Mouse (Mus musculus) bone marrow macrophage, adult 2 months (primary cell): Measurements from ENCODE around the gene Scyl3. TPM values are rescaled to one million over a fixed set of nuclear protein-coding genes. Genes with fewer than 3 reads are reported as not detected.

Experiments used
- H3K27ac ChIP-seq: 2 replicates; pipeline ENCODE4 v1.5.1; 2012; ENCODE audit warnings: low read depth, low read length; ENCODE audit not compliant: insufficient read depth
- H3K4me1 ChIP-seq: 2 replicates; pipeline ENCODE4 v1.6.1; 2012; ENCODE audit warnings: low read length; ENCODE audit not compliant: control insufficient read depth, insufficient read depth
- H3K4me3 ChIP-seq: 2 replicates; pipeline ENCODE4 v1.5.1; 2012; ENCODE audit warnings: mild to moderate bottlenecking, low read length, moderate library complexity; ENCODE audit not compliant: insufficient read depth
- CTCF ChIP-seq: IDR thresholded peaks from 2 replicates; pipeline ENCODE4 v1.5.1; 2012; ENCODE audit warnings: low read depth, mild to moderate bottlenecking, low read length, moderate library complexity
- POLR2A ChIP-seq: IDR thresholded peaks from 2 replicates; pipeline ENCODE4 v1.6.1; 2012; ENCODE audit warnings: mild to moderate bottlenecking, low read depth, low read length, borderline replicate concordance
- polyA plus RNA-seq: library from polyadenylated mRNA; stranded (reverse); fragments of >200 nt; gene quantifications from 2 replicates; pipeline ENCODE4 v1.2.4, GENCODE M21; 2012; ENCODE audit not compliant: missing spikeins, insufficient read depth, insufficient read length

Scyl3 gene
- polyA plus RNA-seq, 1 experiment, result 25.5 TPM

DNA sequence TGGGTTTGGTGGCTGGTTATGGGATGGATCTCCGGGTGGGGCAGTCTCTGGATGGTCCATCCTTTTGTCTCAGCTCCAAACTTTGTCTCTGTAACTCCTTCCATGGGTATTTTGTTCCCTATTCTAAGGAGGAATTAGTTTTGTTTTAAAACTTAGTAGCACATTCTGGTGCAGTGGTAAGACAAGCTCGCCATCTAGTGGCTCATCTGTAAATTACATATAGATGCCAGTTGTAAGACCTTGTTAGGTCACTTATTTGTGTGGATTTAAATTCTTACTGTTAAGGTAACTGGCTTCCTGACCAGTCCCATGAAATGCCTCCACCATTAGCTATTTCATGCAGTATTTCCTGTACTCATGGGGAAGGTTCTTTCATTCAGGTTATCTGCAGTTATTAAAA is 18.6 kb upstream of the Scyl3 start:
- TF ChIP-seq CTCF, result no peak
- TF ChIP-seq POLR2A, result no peak

DNA sequence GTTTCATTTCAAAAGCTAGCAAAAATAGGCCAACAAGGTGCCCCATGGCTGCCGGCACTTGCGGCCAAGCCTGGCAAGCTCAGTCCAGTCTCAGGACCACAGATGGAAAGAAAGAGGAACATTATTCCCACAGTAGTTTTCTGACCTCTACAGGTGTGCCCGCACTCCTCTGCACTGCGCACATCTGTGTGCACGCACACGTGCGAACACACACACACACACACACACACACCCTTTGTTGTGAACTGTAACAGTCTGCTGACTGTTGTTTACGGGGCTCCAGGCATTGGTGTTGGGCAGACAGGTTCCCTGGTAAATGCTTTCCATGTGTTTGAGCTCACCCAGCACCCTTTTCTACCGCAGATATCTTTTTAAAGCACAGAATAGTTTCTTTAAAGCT is 18.1 kb upstream of the Scyl3 start:
- H3K27ac ChIP-seq, result no peak overlapping the region
- no peak overlapping the region for H3K4me3 ChIP-seq
- no peaks in the 10 kb centered on the region for H3K4me1 ChIP-seq
- TF ChIP-seq CTCF (no peak), POLR2A (no peak)

More for the DNA sequence above, 18.6 kb upstream of the Scyl3 start:
- Histone ChIP-seq H3K27ac (no peak overlapping the region), H3K4me1 (no peaks in the 10 kb centered on the region), H3K4me3 (no peak overlapping the region)

DNA sequence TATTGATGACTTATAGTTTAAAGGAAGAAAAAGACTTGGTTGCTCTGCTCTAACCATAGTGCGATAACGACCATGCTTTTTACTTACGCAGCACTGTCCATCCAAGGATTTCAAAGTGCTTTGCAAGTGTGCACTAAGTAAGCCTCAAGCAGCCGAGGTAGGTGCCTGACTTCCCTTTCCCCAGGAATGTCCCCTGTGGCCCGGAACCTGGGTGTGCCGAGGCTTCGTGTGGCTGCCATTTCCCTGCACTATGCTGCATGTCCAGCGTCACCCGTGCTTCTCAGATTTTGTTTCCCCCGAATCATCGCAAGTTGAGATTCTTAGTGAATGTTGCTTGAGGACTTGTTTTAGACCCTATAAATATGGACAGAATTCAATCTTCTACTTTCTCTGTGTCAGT is 16.9 kb upstream of the Scyl3 start:
- no peaks in the 10 kb centered on the region for H3K4me1 ChIP-seq
- H3K4me3 ChIP-seq, result no peak overlapping the region
- no peak overlapping the region for H3K27ac ChIP-seq
- TF ChIP-seq CTCF (no peak), POLR2A (no peak)

DNA sequence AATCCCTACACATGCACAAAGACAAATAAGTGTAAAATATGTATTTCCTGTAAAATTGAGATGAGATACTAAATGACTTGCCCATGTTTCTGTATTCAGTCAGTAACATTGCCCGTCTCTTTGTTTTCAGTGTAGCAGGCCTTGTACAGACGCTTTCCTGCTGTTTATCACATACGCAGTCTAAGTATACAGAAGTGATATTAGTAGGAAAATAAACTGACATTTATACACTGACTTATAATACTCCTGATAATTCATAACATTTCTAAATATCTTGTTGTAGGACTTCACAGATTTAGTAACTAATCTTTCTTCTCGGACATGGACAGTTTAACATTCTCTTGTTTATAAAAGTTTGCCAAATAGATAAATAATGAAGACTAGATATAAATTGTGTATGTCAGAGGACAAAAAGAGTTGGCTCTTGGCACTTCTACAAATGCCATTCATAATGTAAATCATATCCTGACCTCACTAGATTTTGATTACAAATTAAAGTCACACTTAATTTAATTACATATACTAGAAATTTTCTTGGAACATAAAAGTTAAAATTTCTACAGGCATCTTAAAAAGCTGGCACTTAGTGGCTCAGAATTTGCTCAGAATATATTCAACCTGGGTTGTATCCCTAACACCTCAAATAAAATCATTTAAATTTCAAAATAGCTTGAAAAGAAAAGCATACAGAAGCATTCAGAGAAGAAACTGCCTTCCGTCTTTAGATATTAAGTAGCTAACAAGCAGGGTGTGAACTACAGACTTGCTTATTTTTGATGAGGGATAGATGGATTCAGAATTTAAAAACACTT is 11.3 kb upstream of the Scyl3 start:
- no peaks in the 10 kb centered on the region for H3K4me1 ChIP-seq
- H3K4me3 ChIP-seq, result no peak overlapping the region
- TF ChIP-seq POLR2A (no peak), CTCF (no peak)
- no peak overlapping the region for H3K27ac ChIP-seq

DNA sequence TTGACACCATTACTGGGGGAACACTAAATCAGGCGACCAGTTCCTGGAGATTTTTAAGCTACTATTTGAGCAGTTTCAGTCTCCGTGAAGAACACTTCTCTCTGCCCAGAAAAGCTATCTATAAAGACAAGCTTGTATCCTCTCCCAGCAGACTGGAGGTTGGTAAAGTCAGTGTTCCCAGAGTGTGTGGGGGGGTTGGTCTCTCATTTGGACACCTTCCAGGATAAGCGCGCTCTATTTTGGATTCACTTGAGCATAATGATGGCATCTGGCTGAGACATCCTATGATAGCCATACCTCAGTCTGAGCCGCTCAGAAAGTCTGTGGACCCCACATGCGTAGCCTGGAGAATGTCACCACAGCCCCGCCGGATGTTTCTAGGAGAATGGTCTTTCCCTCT is 4.8 kb upstream of the Scyl3 start:
- peaks cover 5% of the 10 kb centered on the region for H3K4me1 ChIP-seq
- no peak overlapping the region for H3K4me3 ChIP-seq
- H3K27ac ChIP-seq, result no peak overlapping the region
- TF ChIP-seq POLR2A (no peak), CTCF (no peak)

DNA sequence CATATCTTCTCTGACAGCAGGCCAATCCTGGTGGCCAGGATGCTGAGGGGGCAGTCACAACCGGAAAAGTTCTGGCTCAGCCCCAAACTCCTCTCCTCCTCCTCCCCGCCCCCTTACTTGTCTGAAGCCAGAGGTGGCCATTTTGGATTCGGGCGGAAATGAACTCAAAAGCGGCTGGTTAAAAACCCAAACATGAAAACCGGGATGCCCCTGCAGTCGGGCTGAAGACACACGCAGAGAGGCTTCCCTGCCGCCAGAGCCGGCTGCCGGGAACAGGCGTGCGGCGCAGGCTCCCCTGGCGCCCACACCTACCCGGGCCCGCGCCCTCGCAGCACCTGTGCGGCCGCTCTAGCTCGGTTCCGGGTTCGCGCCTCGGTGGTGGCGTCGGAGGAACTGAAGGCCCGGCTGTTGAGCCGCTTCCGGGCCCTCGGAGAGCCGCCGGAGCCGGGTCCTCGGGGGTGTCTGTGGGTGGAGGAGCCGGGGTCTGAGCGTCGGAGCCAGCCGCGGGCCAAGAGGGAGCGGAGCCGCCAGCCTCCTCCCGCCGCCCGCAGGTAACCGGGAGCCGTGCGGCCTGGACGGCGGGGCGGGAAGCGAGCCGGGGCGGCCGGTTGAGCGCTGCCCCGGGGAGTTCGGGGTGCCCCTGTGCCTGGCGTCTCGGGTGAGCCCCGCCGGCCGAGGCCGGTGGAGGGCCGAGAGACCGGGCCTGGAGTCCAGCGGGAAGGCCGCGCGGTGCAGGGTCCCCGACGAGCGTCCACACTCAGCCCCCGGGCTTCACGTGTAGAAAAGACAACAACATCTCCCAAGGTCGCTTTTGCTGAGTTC is 947 bp downstream of the Scyl3 start:
- Histone ChIP-seq H3K27ac (peak overlapping the region; percentile 76), H3K4me1 (peaks cover 26% of the 10 kb centered on the region), H3K4me3 (peak overlapping the region; percentile 97)
- TF ChIP-seq POLR2A (no peak), CTCF (peak; percentile 14; the same call in 1 of the 2 replicates)

DNA sequence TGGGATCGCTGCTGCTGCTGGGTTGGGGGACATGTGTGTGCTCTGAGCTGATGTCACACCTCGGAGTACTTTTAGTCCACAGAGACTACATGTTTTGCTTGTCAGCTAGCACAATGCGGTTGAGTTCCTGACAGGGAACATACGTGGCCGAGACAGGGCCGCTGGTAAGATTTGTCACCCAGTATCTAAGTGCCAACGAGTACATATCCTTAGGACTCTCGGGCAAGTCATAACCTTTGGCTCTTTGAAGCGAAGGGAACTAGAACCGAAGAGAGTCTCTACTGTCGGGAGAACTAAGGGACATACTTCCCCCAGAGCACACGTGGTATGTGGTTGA is 1.5 kb downstream of the Scyl3 start:
- Histone ChIP-seq H3K4me3 (peak overlapping the region; percentile 97), H3K4me1 (peaks cover 26% of the 10 kb centered on the region), H3K27ac (peak overlapping the region; percentile 29; the same call in 1 of the 2 replicates)
- TF ChIP-seq POLR2A (no peak), CTCF (no peak)

DNA sequence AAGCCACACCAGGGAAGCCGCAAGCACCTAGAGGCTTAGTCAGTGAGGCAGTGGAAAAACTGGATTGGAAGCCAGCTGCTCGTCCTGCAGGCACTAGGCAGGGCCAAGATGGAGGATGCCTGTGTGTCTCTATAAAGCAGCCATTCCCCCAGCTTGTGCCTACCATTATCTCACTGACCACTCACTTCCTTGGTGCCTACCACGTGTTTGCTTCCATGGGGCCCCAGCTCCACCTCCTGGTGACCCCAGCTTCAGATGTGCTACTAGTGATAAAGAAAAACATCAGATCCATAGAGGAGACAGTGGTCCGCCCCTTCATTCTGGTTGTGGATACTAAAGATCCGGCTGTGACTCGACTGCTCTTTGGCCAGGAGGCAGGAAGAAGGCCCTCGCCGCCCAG is 2.9 kb downstream of the Scyl3 start:
- Histone ChIP-seq H3K27ac (no peak overlapping the region), H3K4me1 (peaks cover 24% of the 10 kb centered on the region), H3K4me3 (peak overlapping the region; percentile 14; the same call in 1 of the 2 replicates)
- no peak for TF ChIP-seq CTCF
- TF ChIP-seq POLR2A, result no peak

DNA sequence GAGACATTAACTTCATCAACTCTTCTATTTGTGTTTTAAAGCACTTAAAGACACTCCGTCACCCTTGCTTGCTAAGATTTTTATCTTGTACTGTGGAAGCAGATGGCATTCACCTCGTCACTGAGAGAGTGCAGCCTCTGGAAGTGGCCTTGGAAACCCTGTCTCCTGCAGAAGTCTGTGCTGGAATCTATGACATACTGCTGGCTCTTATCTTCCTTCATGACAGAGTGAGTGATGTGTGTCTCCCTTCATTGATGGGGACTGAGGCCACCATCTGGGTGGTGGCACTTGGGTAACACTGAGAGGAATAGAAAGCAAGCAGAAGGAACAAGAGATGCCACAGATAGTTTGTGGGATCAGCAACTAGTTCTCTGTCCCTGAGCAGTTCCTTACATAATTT is 5.7 kb downstream of the Scyl3 start:
- Histone ChIP-seq H3K27ac (no peak overlapping the region), H3K4me1 (peaks cover 21% of the 10 kb centered on the region), H3K4me3 (no peak overlapping the region)
- TF ChIP-seq CTCF, result no peak
- no peak for TF ChIP-seq POLR2A

DNA sequence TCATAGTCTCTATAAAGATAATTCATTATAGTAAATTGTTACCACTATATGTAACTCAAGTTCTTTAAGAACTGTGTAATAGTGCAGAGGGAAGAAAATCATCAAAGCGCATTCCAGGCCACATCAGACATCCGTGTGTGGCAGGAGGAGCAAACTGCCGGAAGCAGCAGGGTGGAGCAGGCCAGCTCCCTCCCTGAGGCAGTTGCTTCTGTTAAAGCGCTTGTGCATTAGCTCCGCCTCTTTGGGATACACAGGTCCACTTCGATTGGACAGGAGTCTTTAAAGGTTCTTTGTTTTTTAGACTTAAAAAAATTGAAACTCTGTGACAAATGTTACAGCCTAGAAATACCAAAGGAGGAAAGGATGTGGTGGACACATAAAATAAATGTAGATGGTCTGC is 13.2 kb downstream of the Scyl3 start:
- no peaks in the 10 kb centered on the region for H3K4me1 ChIP-seq
- TF ChIP-seq CTCF (no peak), POLR2A (no peak)
- H3K4me3 ChIP-seq, result no peak overlapping the region
- no peak overlapping the region for H3K27ac ChIP-seq
